ENCODE assay signal across 9 mouse cellular contexts in genomic region chr7:45491264-45491663, GRCm38 (mm10). TPM values are rescaled to one million over a fixed set of nuclear protein-coding genes. Genes with fewer than 3 reads are reported as not detected.
DNase-seq lines count a peak whose midpoint lies in the region; ATAC-seq lines count a peak whose summit lies in the region.
"Had no signal": no experiment of that assay in that cellular context is flagged by ENCODE, and none has a peak within 500 bp of the region (broad histone marks: within the 10 kb centered on the region; RNA-seq: fewer than 3 reads in every experiment).

No protein-coding gene starts in this region.

- peak overlapping the region; percentile 37; the same call in 1 of the 2 replicates for H3K4me2 ChIP-seq in heart, embryonic 13.5 days
- H3K4me2 ChIP-seq in midbrain, embryonic 11.5 days, result no peak overlapping the region

- H3K27me3 ChIP-seq in heart, embryonic 13.5 days (replicated peaks), result no peaks in the 10 kb centered on the region
- no peaks in the 10 kb centered on the region for H3K27me3 ChIP-seq in midbrain, embryonic 11.5 days (ENCODE audit: control insufficient read depth, insufficient read depth, low read length)

- H3K27ac ChIP-seq in heart, embryonic 13.5 days (replicated peaks), result no peak overlapping the region
- H3K27ac ChIP-seq in midbrain, embryonic 11.5 days (ENCODE audit: low read depth, low read length), result no peak overlapping the region

- no peak; the same call in 1 of the 2 replicates for ATAC-seq in heart, embryonic 13.5 days (ENCODE audit: extremely low read depth, insufficient number of reproducible peaks, low FRiP score, low TSS enrichment)
- no peak for ATAC-seq in CD4-positive, CD25-positive, alpha-beta regulatory T cell, adult 4 months
- no peak for ATAC-seq in midbrain, embryonic 11.5 days (ENCODE audit: low FRiP score)

- DNase-seq in heart, postnatal 14 days, result no peak
- peak; percentile 49 for DNase-seq in adipocyte (ENCODE audit: low spot score)
- peak; percentile 54 for DNase-seq in kidney, adult 9 months
- peak; percentile 49 for DNase-seq in lung, postnatal 10 days
- DNase-seq in layer of hippocampus, adult 18-20 months (ENCODE audit: low spot score in 2 of 2), result no peak
- DNase-seq in midbrain, embryonic 11.5 days (ENCODE audit: low spot score, missing footprints), result no peak

- H3K36me3 ChIP-seq in heart, embryonic 13.5 days, result peaks cover 43% of the 10 kb centered on the region
- no peaks in the 10 kb centered on the region for H3K36me3 ChIP-seq in midbrain, embryonic 11.5 days (ENCODE audit: control insufficient read depth, insufficient read depth, low read length)

- intact Hi-C loops in heart, postnatal 14 days (cut with DNase I), result no loop called here

- 0 out of 2 replicates have a peak overlapping the region, but pooled peaks have one; percentile 42 for H3K9ac ChIP-seq in heart, embryonic 13.5 days
- H3K9ac ChIP-seq in midbrain, embryonic 11.5 days (ENCODE audit: low read length), result no peak overlapping the region

- H3K4me1 ChIP-seq in heart, embryonic 13.5 days, result peaks cover 29% of the 10 kb centered on the region
- no peaks in the 10 kb centered on the region; the same call in 1 of the 2 replicates for H3K4me1 ChIP-seq in midbrain, embryonic 11.5 days (ENCODE audit: control insufficient read depth, insufficient read depth, low read length)

- H3K9me3 ChIP-seq in heart, embryonic 13.5 days, result no peaks in the 10 kb centered on the region
- H3K9me3 ChIP-seq in midbrain, embryonic 11.5 days (ENCODE audit: control insufficient read depth, low read length), result no peaks in the 10 kb centered on the region

- H3K4me3 ChIP-seq in heart, embryonic 13.5 days, result no peak overlapping the region
- H3K4me3 ChIP-seq in midbrain, embryonic 11.5 days (ENCODE audit: low read depth, low read length), result no peak overlapping the region

- 23% methylated on average over 3 of the region's 3 CpGs for WGBS in heart, embryonic 13.5 days
- 23% methylated on average over 3 of the region's 3 CpGs for whole genome bisulfite sequencing in midbrain, embryonic 11.5 days

RNA-seq across cellular contexts. Expression of gene Dhdh, which starts 2.7 kb away (rescaled TPM):
- 3.9 TPM in 2 replicates for polyA plus RNA-seq in heart, embryonic 13.5 days (2015; fragmentation: Nextera tagmentation; extraction: Ambion mirVana)
- 1 to 10 TPM; 4.5 to 6.0 TPM for total RNA-seq in heart, postnatal 14 days (2021)
- polyA plus RNA-seq in CD4-positive, CD25-positive, alpha-beta regulatory T cell, adult 4 months (2017; shearing (Covaris generic)), result 1 to 10 TPM; 1.1 to 2.7 TPM
- 1 to 10 TPM; 5.3 to 5.7 TPM for total RNA-seq in layer of hippocampus, adult 18-20 months (2021)
- 3.2 and 3.9 TPM in 2 replicates for polyA plus RNA-seq in midbrain, embryonic 11.5 days (2014; fragmentation: Nextera tagmentation; extraction: Ambion mirVana)

RNA-seq across cellular contexts. Expression of gene Gm45808, which starts 4.7 kb away (rescaled TPM):
- not detected in 2 replicates for polyA plus RNA-seq in heart, embryonic 13.5 days (2015; fragmentation: Nextera tagmentation; extraction: Ambion mirVana)
- total RNA-seq in heart, postnatal 14 days (2021), result 1 to 10 TPM; 2.8 to 4.6 TPM
- polyA plus RNA-seq in CD4-positive, CD25-positive, alpha-beta regulatory T cell, adult 4 months (2017; shearing (Covaris generic)), result under 1 TPM in 1 of 2 experiments, not detected in 1; 0.62 TPM
- 1 to 10 TPM in 1 of 2 experiments, under 1 TPM in 1; 0.91 to 1.2 TPM for total RNA-seq in layer of hippocampus, adult 18-20 months (2021)
- not detected in 2 replicates for polyA plus RNA-seq in midbrain, embryonic 11.5 days (2014; fragmentation: Nextera tagmentation; extraction: Ambion mirVana)
- total RNA-seq: hematopoietic stem cell, adult 5-6 weeks had no signal

RNA-seq across cellular contexts. Expression of gene Tulp2, which starts 9.6 kb away (rescaled TPM):
- 0.74 and 1.0 TPM in 2 replicates for polyA plus RNA-seq in heart, embryonic 13.5 days (2015; fragmentation: Nextera tagmentation; extraction: Ambion mirVana)
- not detected for total RNA-seq in heart, postnatal 14 days (2021)
- polyA plus RNA-seq in CD4-positive, CD25-positive, alpha-beta regulatory T cell, adult 4 months (2017; shearing (Covaris generic)), result 1 to 10 TPM; 1.2 TPM
- total RNA-seq in layer of hippocampus, adult 18-20 months (2021), result under 1 TPM in 1 of 2 experiments, not detected in 1; 0.20 TPM
- polyA plus RNA-seq in midbrain, embryonic 11.5 days (2014; fragmentation: Nextera tagmentation; extraction: Ambion mirVana), result 0.15 TPM in 1 of 2 replicates, not detected in the other
- total RNA-seq: hematopoietic stem cell, adult 5-6 weeks had no signal

RNA-seq across cellular contexts. Expression of gene Nucb1, which starts 18.9 kb away (rescaled TPM):
- 175 and 177 TPM in 2 replicates for polyA plus RNA-seq in heart, embryonic 13.5 days (2015; fragmentation: Nextera tagmentation; extraction: Ambion mirVana)
- 100 to 1,000 TPM; 116 to 137 TPM for total RNA-seq in heart, postnatal 14 days (2021)
- 100 to 1,000 TPM; 124 to 159 TPM for polyA plus RNA-seq in CD4-positive, CD25-positive, alpha-beta regulatory T cell, adult 4 months (2017; shearing (Covaris generic))
- total RNA-seq in layer of hippocampus, adult 18-20 months (2021), result 100 to 1,000 TPM; 109 to 110 TPM
- 83.7 and 84.8 TPM in 2 replicates for polyA plus RNA-seq in midbrain, embryonic 11.5 days (2014; fragmentation: Nextera tagmentation; extraction: Ambion mirVana)

RNA-seq across cellular contexts. Expression of gene Bax, which starts 24.6 kb away (rescaled TPM):
- 124 and 139 TPM in 2 replicates for polyA plus RNA-seq in heart, embryonic 13.5 days (2015; fragmentation: Nextera tagmentation; extraction: Ambion mirVana)
- 10 to 100 TPM; 25.6 to 31.1 TPM for total RNA-seq in heart, postnatal 14 days (2021)
- polyA plus RNA-seq in CD4-positive, CD25-positive, alpha-beta regulatory T cell, adult 4 months (2017; shearing (Covaris generic)), result 100 to 1,000 TPM; 146 to 164 TPM
- total RNA-seq in layer of hippocampus, adult 18-20 months (2021), result 10 to 100 TPM; 68.5 to 68.9 TPM
- 169 and 201 TPM in 2 replicates for polyA plus RNA-seq in midbrain, embryonic 11.5 days (2014; fragmentation: Nextera tagmentation; extraction: Ambion mirVana)

Comparison
In these comparisons a context has a peak if more than half of its experiments do, and no peak if none do; other contexts are left out.
1. DNase-seq: peak in adipocyte (single experiment), kidney, adult 9 months (single experiment) and lung, postnatal 10 days (single experiment); none in heart, postnatal 14 days (0 of 2), layer of hippocampus, adult 18-20 months (0 of 2) and midbrain, embryonic 11.5 days (single experiment).